Mouse (Mus musculus) gastrocnemius, postnatal 14 days (tissue): ENCODE results near the gene Tomm20. TPM values are rescaled to one million over a fixed set of nuclear protein-coding genes. Genes with fewer than 3 reads are reported as not detected.

ENCODE experiments used
- DNase-seq: peaks from one replicate; pipeline ENCODE4 v3.0.0; 2021; ENCODE audit warnings: mixed read lengths
- intact Hi-C: fragments of 180-260 bp; cut with DNase I; formaldehyde crosslinking; loops from one replicate; pipeline ENCODE4 v1.15.1; 2025; ENCODE audit warnings: low total_unique reads
- total RNA-seq, 2 experiments: library from RNA; stranded (reverse); gene quantifications; 2 replicates each; pipeline ENCODE4 v1.2.3; 2021

Tomm20 gene
- total RNA-seq, 2 experiments from 2014 or later: 89.7 to 106 TPM

GRCm38 (mm10) chr8:126969546-126969945 lies 23.9 kb upstream of the Tomm20 start:
- intact Hi-C loops: no loop called here
- DNase-seq: no peak

- intact Hi-C loops: no loop called here
Observed at GRCm38 (mm10) chr8:126968107-126968506, 22.5 kb upstream of the Tomm20 start.

GRCm38 (mm10) chr8:126965246-126965645 lies 19.6 kb upstream of the Tomm20 start:
- intact Hi-C loops: no loop called here
- no peak for DNase-seq

More at GRCm38 (mm10) chr8:126968107-126968506, 22.5 kb upstream of the Tomm20 start:
- no peak for DNase-seq

- DNase-seq: no peak
- intact Hi-C loops: no loop called here
Observed at GRCm38 (mm10) chr8:126962871-126963270, 17.2 kb upstream of the Tomm20 start.

- intact Hi-C loops: no loop called here
Observed at GRCm38 (mm10) chr8:126961516-126961915, 15.9 kb upstream of the Tomm20 start.

GRCm38 (mm10) chr8:126951900-126952636 lies 6.4 kb upstream of the Tomm20 start:
- no peak for DNase-seq
- intact Hi-C loops: no loop called here

More at GRCm38 (mm10) chr8:126961516-126961915, 15.9 kb upstream of the Tomm20 start:
- no peak for DNase-seq

GRCm38 (mm10) chr8:126949527-126949926 lies 3.9 kb upstream of the Tomm20 start:
- intact Hi-C loops: no loop called here
- DNase-seq: no peak

GRCm38 (mm10) chr8:126946444-126946843 lies 800 bp upstream of the Tomm20 start:
- no peak for DNase-seq
- intact Hi-C loops: no loop called here

GRCm38 (mm10) chr8:126944781-126945691 lies 608 bp downstream of the Tomm20 start:
- intact Hi-C loops: no loop called here

GRCm38 (mm10) chr8:126943565-126943964 lies 2.1 kb downstream of the Tomm20 start:
- intact Hi-C loops: no loop called here
- DNase-seq: no peak

More at GRCm38 (mm10) chr8:126944781-126945691, 608 bp downstream of the Tomm20 start:
- peak; percentile 44 for DNase-seq

GRCm38 (mm10) chr8:126937337-126937736 lies 8.3 kb downstream of the Tomm20 start:
- intact Hi-C loops: no loop called here
- no peak for DNase-seq

GRCm38 (mm10) chr8:126935932-126936331 lies 9.7 kb downstream of the Tomm20 start:
- intact Hi-C loops: no loop called here
- DNase-seq: no peak

GRCm38 (mm10) chr8:126935387-126935786 lies 10.3 kb downstream of the Tomm20 start:
- no peak for DNase-seq
- intact Hi-C loops: no loop called here

- DNase-seq: no peak
- intact Hi-C loops: loop anchor here (5.0 kb wide), 1 partner anchor 40 kb away; the partner anchor contains the start of gene Rbm34
Observed at GRCm38 (mm10) chr8:126932656-126933055, 13.0 kb downstream of the Tomm20 start.

GRCm38 (mm10) chr8:126932249-126932648 lies 13.4 kb downstream of the Tomm20 start:
- DNase-seq: no peak
- intact Hi-C loops: loop anchor here (5.0 kb wide), 1 partner anchor 40 kb away; the partner anchor contains the start of gene Rbm34

GRCm38 (mm10) chr8:126931720-126932119 lies 13.9 kb downstream of the Tomm20 start:
- intact Hi-C loops: loop anchor here (5.0 kb wide), 1 partner anchor 41 kb away; the partner anchor contains the start of gene Rbm34
- no peak for DNase-seq

GRCm38 (mm10) chr8:126929607-126930161 lies 16.0 kb downstream of the Tomm20 start:
- intact Hi-C loops: loop anchor here (5.0 to 10.0 kb wide), 2 partner anchors 43 to 185 kb away; partner anchors contain the start of gene Rbm34
- peak; percentile 37 for DNase-seq

GRCm38 (mm10) chr8:126928755-126929505 lies 16.7 kb downstream of the Tomm20 start:
- DNase-seq: no peak
- intact Hi-C loops: loop anchor here (10.0 kb wide), 1 partner anchor 184 kb away; no protein-coding TSS in a partner anchor

GRCm38 (mm10) chr8:126928028-126928427 lies 17.6 kb downstream of the Tomm20 start:
- no peak for DNase-seq
- intact Hi-C loops: loop anchor here (10.0 kb wide), 1 partner anchor 183 kb away; no protein-coding TSS in a partner anchor
